Mouse (Mus musculus) lung, embryonic 14.5 days (tissue): ENCODE measurements around the gene Itsn1. TPM values are rescaled to one million over a fixed set of nuclear protein-coding genes. Genes with fewer than 3 reads are reported as not detected.

Source experiments
- ATAC-seq: fragments of 200-750 bp; cut with Nextera tagmentation; 2 replicates; pipeline ENCODE4 v1.8.0; 2017; ENCODE audit warnings: mild to moderate bottlenecking, moderate TSS enrichment, moderate library complexity; ENCODE audit not compliant: insufficient read depth
- DNase-seq: peaks from one replicate; pipeline ENCODE4 v3.0.0-alpha.2; 2015
- H3K27ac ChIP-seq: fragments of 300-500 bp; sonication (generic); 2 replicates; pipeline ENCODE4 v1.5.1; 2014; ENCODE audit warnings: low read depth, mild to moderate bottlenecking, moderate library complexity
- H3K27me3 ChIP-seq: fragments of 300-500 bp; sonication (generic); 2 replicates; pipeline ENCODE4 v1.6.1; 2014; ENCODE audit warnings: low read length, control low read depth; ENCODE audit not compliant: insufficient read depth
- H3K36me3 ChIP-seq: fragments of 300-500 bp; sonication (generic); 2 replicates; pipeline ENCODE4 v1.6.1; 2014; ENCODE audit warnings: control low read depth; ENCODE audit not compliant: insufficient read depth
- H3K4me1 ChIP-seq: fragments of 300-500 bp; sonication (generic); 2 replicates; pipeline ENCODE4 v1.6.1; 2014; ENCODE audit warnings: antibody characterized with exemption, control low read depth; ENCODE audit not compliant: insufficient read depth
- H3K4me2 ChIP-seq: fragments of 300-500 bp; sonication (generic); 2 replicates; pipeline ENCODE4 v1.6.1; 2014; ENCODE audit warnings: mild to moderate bottlenecking
- H3K4me3 ChIP-seq: fragments of 300-500 bp; sonication (generic); 2 replicates; pipeline ENCODE4 v1.5.1; 2014; ENCODE audit warnings: low read depth, low read length
- H3K9ac ChIP-seq: fragments of 300-500 bp; sonication (generic); 2 replicates; pipeline ENCODE4 v1.6.1; 2014
- H3K9me3 ChIP-seq: fragments of 300-500 bp; sonication (generic); 2 replicates; pipeline ENCODE4 v1.6.1; 2016; ENCODE audit warnings: low read depth, low read length, control low read depth
- CTCF ChIP-seq: IDR thresholded peaks from 2 replicates; pipeline ENCODE4 v1.5.1; 2016; ENCODE audit warnings: antibody characterized with exemption, low read depth
- WGBS: fragments of 180-500 bp; shearing (Covaris S2); extraction: QIAGEN DNeasy Blood & Tissue Kit; methylation state at CpG from one replicate; pipeline ENCODE4 v1.1.7; 2014; 5-methylcytosine and 5-hydroxymethylcytosine counted together
- polyA plus RNA-seq: library from polyadenylated mRNA; unstranded; fragments of >200 nt; fragmentation: Nextera tagmentation; extraction: Ambion mirVana; gene quantifications from 2 replicates; pipeline ENCODE4 v1.2.1, GENCODE M21; 2014

Itsn1 gene
- polyA plus RNA-seq, 1 experiment from 2014 or later, result 25.4 TPM

- H3K4me1 ChIP-seq, result no peaks in the 10 kb centered on the region
- H3K27ac ChIP-seq, result peak overlapping the region; percentile 36; the same call in 1 of the 2 replicates
- no peak for TF ChIP-seq CTCF
- WGBS, result 67% methylated on average over 2 of the region's 2 CpGs
- H3K4me3 ChIP-seq, result no peak overlapping the region
- H3K4me2 ChIP-seq, result no peak overlapping the region
- H3K36me3 ChIP-seq, result peaks cover 56% of the 10 kb centered on the region
- DNase-seq, result no peak
- H3K27me3 ChIP-seq, result no peaks in the 10 kb centered on the region
- ATAC-seq, result no peak
- H3K9ac ChIP-seq, result no peak overlapping the region
- no peaks in the 10 kb centered on the region for H3K9me3 ChIP-seq
Observed at GRCm38 (mm10) chr16:91826893-91827292, 97.8 kb downstream of the Itsn1 start.

- TF ChIP-seq CTCF, result no peak
- H3K27ac ChIP-seq, result no peak overlapping the region
- no peak for DNase-seq
- H3K9me3 ChIP-seq, result no peaks in the 10 kb centered on the region
- no peak for ATAC-seq
- 50% methylated on average over 5 of the region's 5 CpGs for whole genome bisulfite sequencing
- H3K27me3 ChIP-seq, result no peaks in the 10 kb centered on the region
- H3K4me1 ChIP-seq, result no peaks in the 10 kb centered on the region
- no peak overlapping the region for H3K4me2 ChIP-seq
- no peak overlapping the region for H3K9ac ChIP-seq
- H3K4me3 ChIP-seq, result no peak overlapping the region
- peaks cover 50% of the 10 kb centered on the region for H3K36me3 ChIP-seq
Observed at GRCm38 (mm10) chr16:91827456-91827855, 98.4 kb downstream of the Itsn1 start.

- WGBS, result 53% methylated on average over 7 of the region's 7 CpGs
- ATAC-seq (no peak), DNase-seq (no peak)
- Histone ChIP-seq H3K9ac (no peak overlapping the region), H3K9me3 (no peaks in the 10 kb centered on the region), H3K4me1 (no peaks in the 10 kb centered on the region), H3K27me3 (no peaks in the 10 kb centered on the region), H3K36me3 (peaks cover 45% of the 10 kb centered on the region), H3K27ac (peak overlapping the region; percentile 13; the same call in 1 of the 2 replicates), H3K4me3 (no peak overlapping the region), H3K4me2 (no peak overlapping the region)
- TF ChIP-seq CTCF, result no peak
Observed at GRCm38 (mm10) chr16:91828160-91828559, 99.1 kb downstream of the Itsn1 start.

- Histone ChIP-seq H3K4me3 (no peak overlapping the region), H3K4me2 (no peak overlapping the region), H3K27me3 (no peaks in the 10 kb centered on the region), H3K9ac (no peak overlapping the region), H3K27ac (no peak overlapping the region), H3K9me3 (no peaks in the 10 kb centered on the region), H3K36me3 (peaks cover 44% of the 10 kb centered on the region), H3K4me1 (no peaks in the 10 kb centered on the region)
- 68% methylated on average over 5 of the region's 5 CpGs for WGBS
- ATAC-seq (no peak), DNase-seq (no peak)
- TF ChIP-seq CTCF, result no peak
Observed at GRCm38 (mm10) chr16:91828603-91829002, 99.5 kb downstream of the Itsn1 start.

- no peak overlapping the region for H3K4me3 ChIP-seq
- H3K9me3 ChIP-seq, result no peaks in the 10 kb centered on the region
- 80% methylated on average over 5 of the region's 5 CpGs for WGBS
- no peaks in the 10 kb centered on the region for H3K27me3 ChIP-seq
- H3K36me3 ChIP-seq, result peaks cover 40% of the 10 kb centered on the region
- ATAC-seq (no peak), DNase-seq (no peak)
- TF ChIP-seq CTCF, result no peak
- H3K4me2 ChIP-seq, result no peak overlapping the region
- H3K4me1 ChIP-seq, result no peaks in the 10 kb centered on the region
- H3K9ac ChIP-seq, result no peak overlapping the region
- H3K27ac ChIP-seq, result no peak overlapping the region
Observed at GRCm38 (mm10) chr16:91829121-91829520, 100.0 kb downstream of the Itsn1 start.

GRCm38 (mm10) chr16:91830260-91830659 lies 101.2 kb downstream of the Itsn1 start:
- ATAC-seq, result no peak
- H3K9ac ChIP-seq, result no peak overlapping the region
- H3K9me3 ChIP-seq, result no peaks in the 10 kb centered on the region
- no peak overlapping the region for H3K27ac ChIP-seq
- H3K4me1 ChIP-seq, result no peaks in the 10 kb centered on the region
- peaks cover 40% of the 10 kb centered on the region for H3K36me3 ChIP-seq
- H3K27me3 ChIP-seq, result no peaks in the 10 kb centered on the region
- WGBS, result 89% methylated on average over 23 of the region's 23 CpGs
- no peak overlapping the region for H3K4me2 ChIP-seq
- no peak for DNase-seq
- H3K4me3 ChIP-seq, result no peak overlapping the region
- TF ChIP-seq CTCF, result no peak

- TF ChIP-seq CTCF, result no peak
- Histone ChIP-seq H3K4me3 (no peak overlapping the region), H3K9me3 (no peaks in the 10 kb centered on the region), H3K9ac (no peak overlapping the region), H3K36me3 (peaks cover 32% of the 10 kb centered on the region), H3K27ac (no peak overlapping the region), H3K4me1 (no peaks in the 10 kb centered on the region), H3K4me2 (no peak overlapping the region), H3K27me3 (no peaks in the 10 kb centered on the region)
- DNase-seq, result no peak
- 84% methylated on average over 5 of the region's 5 CpGs for WGBS
- no peak for ATAC-seq
Observed at GRCm38 (mm10) chr16:91833121-91833520, 104.0 kb downstream of the Itsn1 start.

GRCm38 (mm10) chr16:91833558-91833957 lies 104.5 kb downstream of the Itsn1 start:
- no peak overlapping the region for H3K9ac ChIP-seq
- no peaks in the 10 kb centered on the region for H3K27me3 ChIP-seq
- no peaks in the 10 kb centered on the region for H3K4me1 ChIP-seq
- H3K4me2 ChIP-seq, result no peak overlapping the region
- H3K4me3 ChIP-seq, result no peak overlapping the region
- ATAC-seq, result no peak
- H3K27ac ChIP-seq, result no peak overlapping the region
- no peak for TF ChIP-seq CTCF
- 81% methylated on average over 2 of the region's 2 CpGs for WGBS
- H3K9me3 ChIP-seq, result no peaks in the 10 kb centered on the region
- no peak for DNase-seq
- peaks cover 29% of the 10 kb centered on the region for H3K36me3 ChIP-seq
